In the genomic region with DNA sequence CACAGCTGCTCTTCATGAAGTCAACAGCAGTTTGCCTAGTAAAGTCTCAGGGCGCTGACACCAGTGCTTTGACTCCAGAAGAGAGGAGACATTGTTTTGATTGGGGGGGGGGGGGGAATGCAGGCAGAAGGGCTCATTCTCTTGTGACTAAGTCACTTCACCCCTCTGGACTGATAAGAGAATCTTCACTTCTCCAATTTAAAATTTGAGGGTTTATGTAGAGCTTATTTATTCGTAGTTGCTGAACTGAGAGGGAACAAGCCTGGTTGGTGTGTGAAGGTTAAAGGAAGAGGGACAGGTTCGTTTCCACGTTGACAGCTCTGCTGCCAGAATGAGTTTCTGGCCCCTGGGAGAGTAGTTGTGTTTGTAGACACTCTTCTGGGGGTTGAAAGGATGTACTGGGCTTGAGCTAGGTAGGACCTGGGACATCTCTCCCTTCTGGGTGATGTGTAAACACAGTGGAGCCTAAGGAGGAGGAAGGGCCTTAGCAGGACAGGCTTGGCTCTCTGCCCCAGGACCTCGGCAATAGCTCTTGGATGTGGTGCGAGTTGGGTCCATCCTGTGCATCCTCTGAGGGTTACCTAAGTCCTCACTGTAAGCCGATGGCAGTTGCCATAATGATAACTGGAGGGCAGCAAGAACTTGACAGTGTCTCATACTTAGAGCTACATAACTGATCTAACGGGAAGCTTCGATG, we compare ENCODE assay signal across 8 mouse cellular contexts. TPM values are rescaled to one million over a fixed set of nuclear protein-coding genes. Genes with fewer than 3 reads are reported as not detected.
A peak's percentile ranks its signal among the peaks of the same experiment; 100 is the strongest.
DNase-seq lines count a peak whose midpoint lies in the region; ATAC-seq and TF ChIP-seq lines count a peak whose summit lies in the region.

No protein-coding gene starts in this region.

- H3K4me3 ChIP-seq in hindbrain, embryonic 10.5 days: 0 out of 2 replicates have a peak overlapping the region, but pooled peaks have one; percentile 80
- no peak overlapping the region for H3K4me3 ChIP-seq in hindbrain, embryonic 11.5 days (ENCODE audit: low read depth, low read length)
- H3K4me3 ChIP-seq in intestine, postnatal 0 days (ENCODE audit: low read depth, low read length): no peak overlapping the region

- WGBS in hindbrain, embryonic 10.5 days: 88% methylated on average over 9 of the region's 9 CpGs
- 86% methylated on average over 9 of the region's 9 CpGs for WGBS in hindbrain, embryonic 11.5 days
- 57% methylated on average over 9 of the region's 9 CpGs for WGBS in intestine, postnatal 0 days

- H3K36me3 ChIP-seq in hindbrain, embryonic 10.5 days: peaks cover 40% of the 10 kb centered on the region
- 0 out of 2 replicates have a peak, but pooled peaks cover 5% of the 10 kb centered on the region for H3K36me3 ChIP-seq in hindbrain, embryonic 11.5 days (ENCODE audit: control insufficient read depth, insufficient read depth, low read length)
- H3K36me3 ChIP-seq in intestine, postnatal 0 days (ENCODE audit: control insufficient read depth, insufficient read depth): peaks cover 8% of the 10 kb centered on the region; the same call in 1 of the 2 replicates

- no peaks in the 10 kb centered on the region for H3K9me3 ChIP-seq in hindbrain, embryonic 10.5 days
- no peaks in the 10 kb centered on the region for H3K9me3 ChIP-seq in hindbrain, embryonic 11.5 days (ENCODE audit: control insufficient read depth, low read length)
- no peaks in the 10 kb centered on the region for H3K9me3 ChIP-seq in intestine, postnatal 0 days (ENCODE audit: control insufficient read depth)

- no peak overlapping the region for H3K4me2 ChIP-seq in hindbrain, embryonic 11.5 days (replicated peaks; ENCODE audit: low read depth, low read length)
- H3K4me2 ChIP-seq in intestine, postnatal 0 days (replicated peaks; ENCODE audit: low read depth): no peak overlapping the region; the same call in 1 of the 2 replicates

- intact Hi-C loops in gastrocnemius, postnatal 14 days (cut with DNase I; ENCODE audit: low total_unique reads): no loop called here

- H3K27ac ChIP-seq in hindbrain, embryonic 10.5 days: no peak overlapping the region
- H3K27ac ChIP-seq in hindbrain, embryonic 11.5 days (ENCODE audit: low read depth, low read length): no peak overlapping the region
- H3K27ac ChIP-seq in intestine, postnatal 0 days (ENCODE audit: low read depth, low read length): no peak overlapping the region; the same call in 1 of the 2 replicates

- H3K9ac ChIP-seq in hindbrain, embryonic 11.5 days (ENCODE audit: low read depth, low read length): no peak overlapping the region
- 0 out of 2 replicates have a peak overlapping the region, but pooled peaks have one; percentile 31 for H3K9ac ChIP-seq in intestine, postnatal 0 days (ENCODE audit: low read depth, low read length)

- DNase-seq in hindbrain, embryonic 10.5 days (ENCODE audit: low spot score): no peak
- DNase-seq in hindbrain, embryonic 11.5 days (ENCODE audit: low spot score): no peak
- peak; percentile 9 for DNase-seq in 3T3-L1 (ENCODE audit: low read depth, low spot score)
- peak; percentile 28 for DNase-seq in adrenal gland, postnatal 14 days
- DNase-seq in spleen, adult 12 weeks (ENCODE audit: low spot score): no peak
- DNase-seq in gastrocnemius, postnatal 14 days: no peak

- ATAC-seq in hindbrain, embryonic 11.5 days (ENCODE audit: low FRiP score): no peak
- no peak for ATAC-seq in intestine, postnatal 0 days
- no peak for ATAC-seq in CD4-positive, CD25-positive, alpha-beta regulatory T cell, adult 4 months

- peaks cover 31% of the 10 kb centered on the region for H3K4me1 ChIP-seq in hindbrain, embryonic 10.5 days (replicated peaks)
- no peaks in the 10 kb centered on the region for H3K4me1 ChIP-seq in hindbrain, embryonic 11.5 days (replicated peaks; ENCODE audit: control insufficient read depth, insufficient read depth, low read length)
- H3K4me1 ChIP-seq in intestine, postnatal 0 days (replicated peaks; ENCODE audit: control insufficient read depth, insufficient read depth, low read length): peaks cover 3% of the 10 kb centered on the region; the same call in 1 of the 2 replicates

- H3K27me3 ChIP-seq in hindbrain, embryonic 10.5 days (ENCODE audit: insufficient read depth, poor library complexity, severe bottlenecking): 0 out of 2 replicates have a peak, but pooled peaks cover 3% of the 10 kb centered on the region
- no peaks in the 10 kb centered on the region for H3K27me3 ChIP-seq in hindbrain, embryonic 11.5 days (ENCODE audit: control insufficient read depth, insufficient read depth, low read length)
- H3K27me3 ChIP-seq in intestine, postnatal 0 days (replicated peaks; ENCODE audit: control insufficient read depth, insufficient read depth, low read length): no peaks in the 10 kb centered on the region

- TF ChIP-seq CTCF in intestine, postnatal 0 days (IDR thresholded peaks at IDR 0.05; ENCODE audit: low read depth): no peak

RNA-seq across cellular contexts. Expression of a gene that starts 48.7 kb away (rescaled TPM):
- 26.3 and 43.3 TPM in 2 replicates for polyA plus RNA-seq in hindbrain, embryonic 10.5 days (2016; fragmentation: Nextera tagmentation; extraction: Ambion mirVana)
- polyA plus RNA-seq in hindbrain, embryonic 11.5 days (2014; fragmentation: Nextera tagmentation; extraction: Ambion mirVana): 46.1 TPM in 2 replicates
- total RNA-seq in adrenal gland, postnatal 14 days (2021): 6.4 and 7.3 TPM in 2 replicates
- polyA plus RNA-seq in intestine, postnatal 0 days (2015; fragmentation: Nextera tagmentation; extraction: Ambion mirVana): 7.5 and 7.7 TPM in 2 replicates
- polyA plus RNA-seq in CD4-positive, CD25-positive, alpha-beta regulatory T cell, adult 4 months (2017; shearing (Covaris generic)): 1 to 10 TPM; 1.3 to 2.1 TPM
- total RNA-seq in gastrocnemius, postnatal 14 days (2021): under 1 TPM; 0.62 to 0.97 TPM

Comparison
In these comparisons a context has a peak if more than half of its experiments do, and no peak if none do; other contexts are left out.
1. DNase-seq: peak in 3T3-L1 (single experiment) and adrenal gland, postnatal 14 days (single experiment); none in hindbrain, embryonic 10.5 days (single experiment), hindbrain, embryonic 11.5 days (single experiment), spleen, adult 12 weeks (single experiment) and gastrocnemius, postnatal 14 days (single experiment).